Comparison of ENCODE assay signal across 15 mouse cellular contexts in the genomic region with DNA sequence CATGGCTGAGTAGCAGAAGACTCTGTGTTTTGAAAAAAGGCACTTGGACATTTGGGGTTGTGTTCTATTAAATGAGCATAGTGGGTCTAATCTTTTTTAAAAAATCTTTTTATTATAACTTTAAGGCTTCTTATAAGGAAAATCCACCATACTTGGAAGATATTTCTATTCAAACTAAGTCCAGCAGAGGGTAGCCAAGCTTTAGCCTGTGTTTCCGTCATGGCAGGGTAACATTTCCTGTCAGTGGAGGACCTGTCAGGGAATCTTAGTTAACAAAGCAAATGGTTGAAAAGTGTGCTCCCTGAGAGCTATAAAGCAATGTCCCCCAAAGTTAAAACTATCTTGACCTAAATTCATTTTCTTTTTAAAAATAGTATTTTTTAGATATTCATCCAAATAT. TPM values are rescaled to one million over a fixed set of nuclear protein-coding genes. Genes with fewer than 3 reads are reported as not detected.
DNase-seq lines count a peak whose midpoint lies in the region; ATAC-seq and TF ChIP-seq lines count a peak whose summit lies in the region.
"Had no signal": no experiment of that assay in that cellular context is flagged by ENCODE, and none has a peak within 500 bp of the region (broad histone marks: within the 10 kb centered on the region; RNA-seq: fewer than 3 reads in every experiment).

No protein-coding gene starts in this region.

- H3K36me3 ChIP-seq in hindbrain, postnatal 0 days (ENCODE audit: insufficient read depth, low read length): no peaks in the 10 kb centered on the region
- H3K36me3 ChIP-seq in hindbrain, embryonic 13.5 days: no peaks in the 10 kb centered on the region
- no peaks in the 10 kb centered on the region for H3K36me3 ChIP-seq in midbrain, embryonic 14.5 days (ENCODE audit: control insufficient read depth, insufficient read depth, low read length)
- H3K36me3 ChIP-seq in midbrain, embryonic 13.5 days: no peaks in the 10 kb centered on the region
- H3K36me3 ChIP-seq in splenic B cell, adult 2 months (ENCODE audit: control insufficient read depth, insufficient read depth, low read length, poor library complexity, severe bottlenecking): no peaks in the 10 kb centered on the region
- H3K36me3 ChIP-seq: kidney, embryonic 15.5 days; liver, embryonic 13.5 days had no signal

- no peak overlapping the region for H3K4me2 ChIP-seq in hindbrain, postnatal 0 days (ENCODE audit: low read depth, low read length)
- H3K4me2 ChIP-seq in hindbrain, embryonic 13.5 days: no peak overlapping the region
- no peak overlapping the region for H3K4me2 ChIP-seq in midbrain, embryonic 14.5 days (ENCODE audit: low read length)
- H3K4me2 ChIP-seq in midbrain, embryonic 13.5 days (replicated peaks): no peak overlapping the region
- H3K4me2 ChIP-seq: kidney, embryonic 15.5 days; liver, embryonic 13.5 days had no signal

- H3K9ac ChIP-seq in hindbrain, postnatal 0 days (replicated peaks; ENCODE audit: low read length): no peak overlapping the region
- no peak overlapping the region for H3K9ac ChIP-seq in hindbrain, embryonic 13.5 days
- H3K9ac ChIP-seq in midbrain, embryonic 14.5 days (replicated peaks; ENCODE audit: low read length): no peak overlapping the region
- H3K9ac ChIP-seq in midbrain, embryonic 13.5 days (replicated peaks): no peak overlapping the region
- H3K9ac ChIP-seq: kidney, embryonic 15.5 days; liver, embryonic 13.5 days had no signal

- no peaks in the 10 kb centered on the region for H3K9me3 ChIP-seq in hindbrain, postnatal 0 days (ENCODE audit: low read length)
- no peaks in the 10 kb centered on the region for H3K9me3 ChIP-seq in hindbrain, embryonic 13.5 days
- no peaks in the 10 kb centered on the region for H3K9me3 ChIP-seq in midbrain, embryonic 14.5 days (ENCODE audit: control insufficient read depth, low read length)
- H3K9me3 ChIP-seq in midbrain, embryonic 13.5 days: no peaks in the 10 kb centered on the region
- H3K9me3 ChIP-seq: kidney, embryonic 15.5 days; liver, embryonic 13.5 days had no signal

- no peak overlapping the region for H3K4me3 ChIP-seq in hindbrain, postnatal 0 days (ENCODE audit: low read length)
- no peak overlapping the region for H3K4me3 ChIP-seq in hindbrain, embryonic 13.5 days
- no peak overlapping the region for H3K4me3 ChIP-seq in midbrain, embryonic 14.5 days (replicated peaks; ENCODE audit: low read depth, low read length)
- no peak overlapping the region for H3K4me3 ChIP-seq in midbrain, embryonic 13.5 days (replicated peaks)
- H3K4me3 ChIP-seq: kidney, embryonic 15.5 days; liver, embryonic 13.5 days had no signal

- WGBS in hindbrain, postnatal 0 days: 19% methylated on average over 1 of the region's 1 CpGs
- 36% methylated on average over 1 of the region's 1 CpGs for WGBS in hindbrain, embryonic 13.5 days
- 33% methylated on average over 1 of the region's 1 CpGs for WGBS in midbrain, embryonic 14.5 days
- WGBS in midbrain, embryonic 13.5 days: 37% methylated on average over 1 of the region's 1 CpGs

- H3K27ac ChIP-seq in hindbrain, postnatal 0 days: no peak overlapping the region
- H3K27ac ChIP-seq in hindbrain, embryonic 13.5 days: no peak overlapping the region
- H3K27ac ChIP-seq in midbrain, embryonic 14.5 days (replicated peaks; ENCODE audit: low read depth, low read length): no peak overlapping the region
- no peak overlapping the region for H3K27ac ChIP-seq in midbrain, embryonic 13.5 days
- H3K27ac ChIP-seq: kidney, embryonic 15.5 days; liver, embryonic 13.5 days had no signal

- H3K4me1 ChIP-seq in hindbrain, postnatal 0 days (ENCODE audit: insufficient read depth, low read length): no peaks in the 10 kb centered on the region
- no peaks in the 10 kb centered on the region for H3K4me1 ChIP-seq in hindbrain, embryonic 13.5 days (replicated peaks)
- H3K4me1 ChIP-seq in midbrain, embryonic 14.5 days (ENCODE audit: control insufficient read depth, insufficient read depth, low read length): no peaks in the 10 kb centered on the region
- no peaks in the 10 kb centered on the region for H3K4me1 ChIP-seq in midbrain, embryonic 13.5 days (replicated peaks)

- ATAC-seq in hindbrain, postnatal 0 days: no peak
- no peak for ATAC-seq in hindbrain, embryonic 13.5 days (ENCODE audit: low FRiP score)
- no peak for ATAC-seq in midbrain, embryonic 14.5 days (ENCODE audit: low FRiP score, low TSS enrichment)
- ATAC-seq in midbrain, embryonic 13.5 days: no peak

- no peaks in the 10 kb centered on the region for H3K27me3 ChIP-seq in hindbrain, postnatal 0 days (ENCODE audit: insufficient read depth, low read length)
- H3K27me3 ChIP-seq in hindbrain, embryonic 13.5 days: 0 out of 2 replicates have a peak, but pooled peaks cover 19% of the 10 kb centered on the region
- no peaks in the 10 kb centered on the region for H3K27me3 ChIP-seq in midbrain, embryonic 14.5 days (ENCODE audit: control insufficient read depth, insufficient read depth, low read length)
- 0 out of 2 replicates have a peak, but pooled peaks cover 5% of the 10 kb centered on the region for H3K27me3 ChIP-seq in midbrain, embryonic 13.5 days
- H3K27me3 ChIP-seq in splenic B cell, adult 2 months (ENCODE audit: control insufficient read depth, insufficient read depth, low read length, poor library complexity, severe bottlenecking): no peaks in the 10 kb centered on the region
- H3K27me3 ChIP-seq: liver, embryonic 13.5 days had no signal

- peak; percentile 68 for TF ChIP-seq CTCF in hindbrain, postnatal 0 days (IDR thresholded peaks at IDR 0.05; ENCODE audit: low read depth)

- peak; percentile 70 for DNase-seq in hindbrain, postnatal 0 days (ENCODE audit: low spot score)
- DNase-seq in midbrain, embryonic 14.5 days: peak; percentile 64
- DNase-seq in brain, adult 2 months (ENCODE audit: low read depth, low spot score): peak; percentile 24
- peak; percentile 62 for DNase-seq in splenic B cell, adult 2 months (ENCODE audit: low read depth, low spot score)
- no peak for DNase-seq in frontal cortex, postnatal 10 days (ENCODE audit: low spot score in 2 of 2)
- DNase-seq: adrenal gland, postnatal 25 days; cerebellum, adult 18-20 months; gastrocnemius, postnatal 10 days; heart, postnatal 10 days; layer of hippocampus, postnatal 36 days; liver, embryonic 13.5 days; right cerebral cortex, postnatal 14 days had no signal

RNA-seq across cellular contexts. Expression of a gene that starts 4.1 kb away (rescaled TPM):
- total RNA-seq in hindbrain, postnatal 0 days (2014; rRNA removed): 30.6 and 40.6 TPM in 2 replicates
- polyA plus RNA-seq in hindbrain, postnatal 0 days (2015; fragmentation: Nextera tagmentation; extraction: Ambion mirVana): 39.7 and 44.6 TPM in 2 replicates
- 24.8 and 30.7 TPM in 2 replicates for polyA plus RNA-seq in hindbrain, embryonic 13.5 days (2015; fragmentation: Nextera tagmentation; extraction: Ambion mirVana)
- polyA plus RNA-seq in midbrain, embryonic 14.5 days (2014; fragmentation: Nextera tagmentation; extraction: Ambion mirVana): 30.1 and 30.7 TPM in 2 replicates
- 24.8 and 26.4 TPM in 2 replicates for polyA plus RNA-seq in midbrain, embryonic 13.5 days (2015; fragmentation: Nextera tagmentation; extraction: Ambion mirVana)

RNA-seq across cellular contexts. Expression of a gene that starts 22.7 kb away (rescaled TPM):
- 4.6 and 5.5 TPM in 2 replicates for total RNA-seq in hindbrain, postnatal 0 days (2014; rRNA removed)
- 0.91 and 1.4 TPM in 2 replicates for polyA plus RNA-seq in hindbrain, postnatal 0 days (2015; fragmentation: Nextera tagmentation; extraction: Ambion mirVana)
- polyA plus RNA-seq in hindbrain, embryonic 13.5 days (2015; fragmentation: Nextera tagmentation; extraction: Ambion mirVana): 0.65 and 0.74 TPM in 2 replicates
- 0.72 and 1.3 TPM in 2 replicates for polyA plus RNA-seq in midbrain, embryonic 14.5 days (2014; fragmentation: Nextera tagmentation; extraction: Ambion mirVana)
- polyA plus RNA-seq in midbrain, embryonic 13.5 days (2015; fragmentation: Nextera tagmentation; extraction: Ambion mirVana): 0.50 and 0.68 TPM in 2 replicates

Comparison
In these comparisons a context has a peak if more than half of its experiments do, and no peak if none do; other contexts are left out.
1. DNase-seq: peak in hindbrain, postnatal 0 days (single experiment), midbrain, embryonic 14.5 days (single experiment), brain, adult 2 months (single experiment) and splenic B cell, adult 2 months (single experiment); none in frontal cortex, postnatal 10 days (0 of 2).